Mouse (Mus musculus): ENCODE results near the gene Cspg4.
"Not testable (repeated sequence)": the region's sequence is repeated elsewhere in the genome, so short reads cannot be mapped to it uniquely, and the experiment has no call there.

Gene Cspg4

GRCm38 (mm10) chr9:56926387-56926786 is 61.6 kb downstream of the Cspg4 start:
- DNase-seq (ENCODE audit: low read depth, low spot score) = no peak

- DNase-seq (ENCODE audit: low read depth, low spot score) = no peak
Measured at GRCm38 (mm10) chr9:56927191-56928012, 62.6 kb downstream of the Cspg4 start.

GRCm38 (mm10) chr9:56928041-56928811 is 63.4 kb downstream of the Cspg4 start, which contains the start of gene Snx33:
Gene Snx33 (minus strand): TSS chr9:56928371.
- peak; percentile 65 for DNase-seq (ENCODE audit: low read depth, low spot score)

- no peak for DNase-seq (ENCODE audit: low read depth, low spot score)
Measured at GRCm38 (mm10) chr9:56929496-56929895, 64.7 kb downstream of the Cspg4 start.

GRCm38 (mm10) chr9:56930556-56930955 is 65.7 kb downstream of the Cspg4 start:
- DNase-seq (ENCODE audit: low read depth, low spot score) = no peak

GRCm38 (mm10) chr9:56936861-56937222 is 72.0 kb downstream of the Cspg4 start:
- DNase-seq (ENCODE audit: low read depth, low spot score) = no peak

- peak; percentile 90 for DNase-seq (ENCODE audit: low read depth, low spot score)
Measured at GRCm38 (mm10) chr9:56937223-56938160, 72.7 kb downstream of the Cspg4 start, which contains the start of gene Imp3. Gene Imp3 (plus strand): TSS chr9:56937475.

GRCm38 (mm10) chr9:56938374-56938773 is 73.5 kb downstream of the Cspg4 start:
- DNase-seq (ENCODE audit: low read depth, low spot score) = no peak

GRCm38 (mm10) chr9:56947481-56947880 is 82.6 kb downstream of the Cspg4 start:
- peak; percentile 36 for DNase-seq (ENCODE audit: low read depth, low spot score)

GRCm38 (mm10) chr9:56948699-56949098 is 83.9 kb downstream of the Cspg4 start:
- DNase-seq (ENCODE audit: low read depth, low spot score) = not testable (repeated sequence)

All from retina, postnatal 7 days (tissue).